Mouse (Mus musculus) lung, adult 2 months (tissue): ENCODE results near the gene Gm20388.

Experiments
- CTCF ChIP-seq: fragments of 200-500 bp; IDR thresholded peaks from 2 replicates; pipeline ENCODE4 v1.5.1; 2011; ENCODE audit warnings: mild to moderate bottlenecking, low read length, control low read depth; ENCODE audit not compliant: insufficient read depth
- POLR2A ChIP-seq: fragments of 200-500 bp; IDR thresholded peaks from 2 replicates; pipeline ENCODE4 v1.6.1; 2011; ENCODE audit warnings: low read depth, mild to moderate bottlenecking, control low read depth, low read length, borderline replicate concordance; ENCODE audit errors: extremely low read depth

DNA sequence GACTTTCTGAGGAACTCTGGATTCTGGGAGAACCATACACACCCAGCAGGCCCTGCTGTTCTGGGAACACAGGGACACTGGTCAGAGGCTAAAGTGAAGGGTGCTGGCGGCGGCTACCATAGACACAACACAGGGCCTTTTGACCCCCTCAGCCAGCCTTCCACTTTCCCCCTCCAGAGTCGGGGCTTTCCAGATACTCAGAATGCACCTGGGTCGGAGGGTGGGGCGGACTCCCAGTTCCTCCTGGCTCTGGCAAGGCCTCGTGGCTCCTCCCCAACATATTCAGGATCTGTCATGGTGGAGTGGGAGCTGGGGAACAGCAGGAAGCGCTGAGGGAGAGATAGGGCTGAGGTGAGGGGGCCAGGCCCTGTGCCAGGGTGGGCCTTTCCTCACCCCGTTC lies 2781.5 kb downstream of the Gm20388 start:
- no peak for TF ChIP-seq POLR2A
- no peak for TF ChIP-seq CTCF
